Mouse (Mus musculus): ENCODE results near the gene Dusp28. TPM values are rescaled to one million over a fixed set of nuclear protein-coding genes. Genes with fewer than 3 reads are reported as not detected.
"Not testable (repeated sequence)": the region's sequence is repeated elsewhere in the genome, so short reads cannot be mapped to it uniquely, and the experiment has no call there.

The Dusp28 gene
- polyA plus RNA-seq, 1 experiment from 2014 or later: 14.4 TPM

- no peak for ATAC-seq (ENCODE audit: low FRiP score, low TSS enrichment)
- no peak overlapping the region for H3K4me2 ChIP-seq (ENCODE audit: low read length)
These were observed 36.6 kb downstream of the Dusp28 start for GRCm38 (mm10) chr1:92943219-92943989.

GRCm38 (mm10) chr1:92947966-92948365 is 41.2 kb downstream of the Dusp28 start:
- Histone ChIP-seq H3K4me1 (ENCODE audit: control insufficient read depth, insufficient read depth, low read length) (no peaks in the 10 kb centered on the region), H3K9ac (replicated peaks; ENCODE audit: low read length) (no peak overlapping the region), H3K4me3 (replicated peaks; ENCODE audit: low read depth, low read length) (no peak overlapping the region), H3K27me3 (ENCODE audit: control insufficient read depth, insufficient read depth, low read length) (no peaks in the 10 kb centered on the region), H3K4me2 (ENCODE audit: low read length) (no peak overlapping the region), H3K27ac (replicated peaks; ENCODE audit: low read depth, low read length) (no peak overlapping the region), H3K9me3 (ENCODE audit: control insufficient read depth, low read length) (no peaks in the 10 kb centered on the region), H3K36me3 (ENCODE audit: control insufficient read depth, insufficient read depth, low read length) (peaks cover 70% of the 10 kb centered on the region)
- 96% methylated on average over 3 of the region's 3 CpGs for WGBS
- DNase-seq (no peak), ATAC-seq (ENCODE audit: low FRiP score, low TSS enrichment) (no peak)

More at GRCm38 (mm10) chr1:92943219-92943989, 36.6 kb downstream of the Dusp28 start:
- H3K4me3 ChIP-seq (replicated peaks; ENCODE audit: low read depth, low read length): no peak overlapping the region
- peaks cover 97% of the 10 kb centered on the region for H3K36me3 ChIP-seq (ENCODE audit: control insufficient read depth, insufficient read depth, low read length)
- H3K27me3 ChIP-seq (ENCODE audit: control insufficient read depth, insufficient read depth, low read length): no peaks in the 10 kb centered on the region
- H3K9me3 ChIP-seq (ENCODE audit: control insufficient read depth, low read length): no peaks in the 10 kb centered on the region
- H3K4me1 ChIP-seq (ENCODE audit: control insufficient read depth, insufficient read depth, low read length): no peaks in the 10 kb centered on the region
- H3K9ac ChIP-seq (replicated peaks; ENCODE audit: low read length): no peak overlapping the region
- no peak for DNase-seq
- WGBS: 95% methylated on average over 19 of the region's 19 CpGs
- H3K27ac ChIP-seq (replicated peaks; ENCODE audit: low read depth, low read length): no peak overlapping the region

DNA sequence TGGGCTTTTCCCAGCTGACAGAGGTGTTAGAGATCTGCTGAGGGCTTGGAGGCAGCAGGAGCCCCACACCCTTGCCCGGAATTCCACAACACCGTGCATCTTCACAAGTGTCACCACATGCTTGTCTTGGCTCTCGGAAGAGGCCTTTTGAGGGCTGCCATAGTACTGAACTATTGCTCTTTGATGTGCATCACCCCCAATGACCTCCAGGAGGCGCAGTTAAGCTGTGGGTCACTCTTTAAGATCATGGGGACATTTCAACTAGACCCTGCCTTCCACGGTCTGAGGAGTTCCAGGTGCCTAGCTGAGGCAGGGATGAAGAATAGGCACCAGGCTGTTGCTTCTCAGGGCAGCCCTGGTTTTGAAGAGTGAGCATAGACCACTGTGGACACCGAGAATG is 42.6 kb downstream of the Dusp28 start:
- H3K27ac ChIP-seq (replicated peaks; ENCODE audit: low read depth, low read length): no peak overlapping the region
- DNase-seq (no peak), ATAC-seq (ENCODE audit: low FRiP score, low TSS enrichment) (no peak)
- 62% methylated on average over 6 of the region's 6 CpGs for WGBS
- no peak overlapping the region for H3K4me3 ChIP-seq (replicated peaks; ENCODE audit: low read depth, low read length)
- H3K27me3 ChIP-seq (ENCODE audit: control insufficient read depth, insufficient read depth, low read length): no peaks in the 10 kb centered on the region
- H3K4me2 ChIP-seq (ENCODE audit: low read length): no peak overlapping the region
- H3K4me1 ChIP-seq (ENCODE audit: control insufficient read depth, insufficient read depth, low read length): no peaks in the 10 kb centered on the region
- no peak overlapping the region for H3K9ac ChIP-seq (replicated peaks; ENCODE audit: low read length)
- H3K36me3 ChIP-seq (ENCODE audit: control insufficient read depth, insufficient read depth, low read length): peaks cover 55% of the 10 kb centered on the region
- no peaks in the 10 kb centered on the region for H3K9me3 ChIP-seq (ENCODE audit: control insufficient read depth, low read length)

DNA sequence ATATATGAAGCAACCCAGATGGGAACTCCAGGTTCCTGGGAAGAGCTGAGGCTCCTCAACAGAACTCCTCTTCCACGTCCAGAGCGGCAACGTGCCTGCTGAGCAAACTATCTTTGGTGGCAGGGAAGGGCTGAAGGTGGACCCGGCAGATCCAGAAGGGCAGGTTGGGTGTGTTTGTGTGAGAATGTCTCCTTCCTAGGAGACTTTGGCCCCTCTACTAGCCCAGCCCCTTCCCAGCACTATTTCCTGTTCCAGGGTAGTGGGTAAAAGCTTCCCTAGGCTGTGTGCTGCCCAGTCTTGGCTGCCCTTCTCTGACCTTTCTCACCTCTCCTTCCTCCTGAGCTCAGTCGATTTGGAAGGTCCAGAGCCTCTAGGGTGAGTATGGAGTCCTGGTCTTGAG is 43.8 kb downstream of the Dusp28 start, which contains the start of gene Gpr35:
Gene Gpr35, plus strand, starts transcription at position 259 of the 400 bp plus-strand sequence.
- H3K4me1 ChIP-seq (ENCODE audit: control insufficient read depth, insufficient read depth, low read length): no peaks in the 10 kb centered on the region
- peaks cover 43% of the 10 kb centered on the region for H3K36me3 ChIP-seq (ENCODE audit: control insufficient read depth, insufficient read depth, low read length)
- DNase-seq: no peak
- 84% methylated on average over 5 of the region's 5 CpGs for WGBS
- no peak within 1 kb of the TSS for H3K9ac ChIP-seq (replicated peaks; ENCODE audit: low read length)
- H3K9me3 ChIP-seq (ENCODE audit: control insufficient read depth, low read length): no peaks in the 10 kb centered on the region
- no peak within 1 kb of the TSS for H3K27ac ChIP-seq (replicated peaks; ENCODE audit: low read depth, low read length)
- no peaks in the 10 kb centered on the region for H3K27me3 ChIP-seq (ENCODE audit: control insufficient read depth, insufficient read depth, low read length)
- ATAC-seq (ENCODE audit: low FRiP score, low TSS enrichment): no peak
- H3K4me2 ChIP-seq (ENCODE audit: low read length): no peak within 1 kb of the TSS
- H3K4me3 ChIP-seq (replicated peaks; ENCODE audit: low read depth, low read length): no peak within 1 kb of the TSS

GRCm38 (mm10) chr1:92953641-92954040 is 46.9 kb downstream of the Dusp28 start:
- Histone ChIP-seq H3K4me1 (ENCODE audit: control insufficient read depth, insufficient read depth, low read length) (no peaks in the 10 kb centered on the region), H3K9me3 (ENCODE audit: control insufficient read depth, low read length) (no peaks in the 10 kb centered on the region), H3K9ac (replicated peaks; ENCODE audit: low read length) (no peak overlapping the region), H3K27ac (replicated peaks; ENCODE audit: low read depth, low read length) (no peak overlapping the region), H3K4me2 (ENCODE audit: low read length) (no peak overlapping the region), H3K36me3 (ENCODE audit: control insufficient read depth, insufficient read depth, low read length) (peaks cover 13% of the 10 kb centered on the region), H3K27me3 (ENCODE audit: control insufficient read depth, insufficient read depth, low read length) (no peaks in the 10 kb centered on the region), H3K4me3 (replicated peaks; ENCODE audit: low read depth, low read length) (no peak overlapping the region)
- 78% methylated on average over 2 of the region's 2 CpGs for WGBS
- no peak for DNase-seq
- ATAC-seq (ENCODE audit: low FRiP score, low TSS enrichment): no peak

- ATAC-seq (ENCODE audit: low FRiP score, low TSS enrichment); DNase-seq; H3K4me1 ChIP-seq (ENCODE audit: control insufficient read depth, insufficient read depth, low read length); H3K9me3 ChIP-seq (ENCODE audit: control insufficient read depth, low read length); H3K9ac ChIP-seq (replicated peaks; ENCODE audit: low read length); H3K27me3 ChIP-seq (ENCODE audit: control insufficient read depth, insufficient read depth, low read length); H3K36me3 ChIP-seq (ENCODE audit: control insufficient read depth, insufficient read depth, low read length); H3K4me3 ChIP-seq (replicated peaks; ENCODE audit: low read depth, low read length); H3K27ac ChIP-seq (replicated peaks; ENCODE audit: low read depth, low read length): not testable (repeated sequence)
- H3K4me2 ChIP-seq (ENCODE audit: low read length): 0 out of 2 replicates have a peak overlapping the region, but pooled peaks have one; percentile 28
- WGBS: 7% methylated on average over 11 of the region's 11 CpGs
These were observed 50.0 kb downstream of the Dusp28 start for GRCm38 (mm10) chr1:92956571-92957335.

Other genes with a start within 250 kb of the Dusp28 start
- gene Gpc1, start 75.3 kb upstream of the Dusp28 start, polyA plus RNA-seq (2014; fragmentation: Nextera tagmentation; extraction: Ambion mirVana): 64.8 and 65.7 TPM in 2 replicates
- 1.6 and 2.6 TPM in 2 replicates for gene Ankmy1, start 4.1 kb upstream of the Dusp28 start, polyA plus RNA-seq (2014; fragmentation: Nextera tagmentation; extraction: Ambion mirVana)
- gene Rnpepl1, start 3.8 kb downstream of the Dusp28 start, polyA plus RNA-seq (2014; fragmentation: Nextera tagmentation; extraction: Ambion mirVana): 26.8 and 34.9 TPM in 2 replicates
- 52.6 and 56.1 TPM in 2 replicates for gene Capn10, start 27.4 kb downstream of the Dusp28 start, polyA plus RNA-seq (2014; fragmentation: Nextera tagmentation; extraction: Ambion mirVana)
- gene Gpr35, start 43.9 kb downstream of the Dusp28 start, polyA plus RNA-seq (2014; fragmentation: Nextera tagmentation; extraction: Ambion mirVana): 0.16 and 1.3 TPM in 2 replicates
- gene Aqp12, start 99.4 kb downstream of the Dusp28 start, polyA plus RNA-seq (2014; fragmentation: Nextera tagmentation; extraction: Ambion mirVana): not detected in 2 replicates
- gene Kif1a, start 195.0 kb downstream of the Dusp28 start, polyA plus RNA-seq (2014; fragmentation: Nextera tagmentation; extraction: Ambion mirVana): 228 and 350 TPM in 2 replicates
- gene Agxt, start 228.3 kb downstream of the Dusp28 start, polyA plus RNA-seq (2014; fragmentation: Nextera tagmentation; extraction: Ambion mirVana): not detected in 2 replicates